Mouse (Mus musculus): Measurements from ENCODE around the gene Tnnt1. TPM values are rescaled to one million over a fixed set of nuclear protein-coding genes. Genes with fewer than 3 reads are reported as not detected.
"Not testable (repeated sequence)": the region's sequence is repeated elsewhere in the genome, so short reads cannot be mapped to it uniquely, and the experiment has no call there.

Tnnt1 gene
- polyA plus RNA-seq, 1 experiment from 2014 or later, result 6.3 TPM

DNA sequence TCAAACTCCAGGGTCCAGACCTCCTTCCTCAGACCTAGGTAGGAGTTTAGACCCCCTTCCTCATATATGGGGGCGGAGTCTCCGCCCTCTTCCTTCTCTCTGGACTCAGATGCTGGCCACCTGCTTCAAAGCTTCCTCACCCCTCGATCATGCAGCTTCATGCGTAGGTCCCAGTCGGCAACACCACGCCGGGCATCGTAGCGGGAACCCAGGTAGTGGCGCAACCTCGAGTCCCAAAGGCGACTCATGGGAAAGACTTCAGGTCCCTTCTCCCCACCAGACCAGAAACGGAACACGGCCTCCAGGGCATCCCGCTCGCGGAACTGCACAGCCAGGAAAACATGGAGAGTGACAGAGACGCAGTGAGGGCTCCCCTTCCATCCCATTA lies 11.1 kb upstream of the Tnnt1 start:
- DNase-seq, result no peak
- 49% methylated on average over 18 of the region's 18 CpGs for WGBS
- Histone ChIP-seq H3K27ac (ENCODE audit: low read depth) (no peak overlapping the region), H3K36me3 (ENCODE audit: insufficient read depth) (no peaks in the 10 kb centered on the region), H3K27me3 (ENCODE audit: insufficient read depth, low read length) (peaks cover 10% of the 10 kb centered on the region), H3K4me2 (peak overlapping the region; percentile 69), H3K9ac (no peak overlapping the region), H3K9me3 (ENCODE audit: low read depth, low read length) (no peaks in the 10 kb centered on the region), H3K4me3 (ENCODE audit: low read depth, low read length) (peak overlapping the region; percentile 30; the same call in 1 of the 2 replicates), H3K4me1 (ENCODE audit: insufficient read depth) (no peaks in the 10 kb centered on the region)
- TF ChIP-seq CTCF (IDR thresholded peaks at IDR 0.05; ENCODE audit: low read depth), result no peak
- no peak for ATAC-seq (ENCODE audit: insufficient read depth)

DNA sequence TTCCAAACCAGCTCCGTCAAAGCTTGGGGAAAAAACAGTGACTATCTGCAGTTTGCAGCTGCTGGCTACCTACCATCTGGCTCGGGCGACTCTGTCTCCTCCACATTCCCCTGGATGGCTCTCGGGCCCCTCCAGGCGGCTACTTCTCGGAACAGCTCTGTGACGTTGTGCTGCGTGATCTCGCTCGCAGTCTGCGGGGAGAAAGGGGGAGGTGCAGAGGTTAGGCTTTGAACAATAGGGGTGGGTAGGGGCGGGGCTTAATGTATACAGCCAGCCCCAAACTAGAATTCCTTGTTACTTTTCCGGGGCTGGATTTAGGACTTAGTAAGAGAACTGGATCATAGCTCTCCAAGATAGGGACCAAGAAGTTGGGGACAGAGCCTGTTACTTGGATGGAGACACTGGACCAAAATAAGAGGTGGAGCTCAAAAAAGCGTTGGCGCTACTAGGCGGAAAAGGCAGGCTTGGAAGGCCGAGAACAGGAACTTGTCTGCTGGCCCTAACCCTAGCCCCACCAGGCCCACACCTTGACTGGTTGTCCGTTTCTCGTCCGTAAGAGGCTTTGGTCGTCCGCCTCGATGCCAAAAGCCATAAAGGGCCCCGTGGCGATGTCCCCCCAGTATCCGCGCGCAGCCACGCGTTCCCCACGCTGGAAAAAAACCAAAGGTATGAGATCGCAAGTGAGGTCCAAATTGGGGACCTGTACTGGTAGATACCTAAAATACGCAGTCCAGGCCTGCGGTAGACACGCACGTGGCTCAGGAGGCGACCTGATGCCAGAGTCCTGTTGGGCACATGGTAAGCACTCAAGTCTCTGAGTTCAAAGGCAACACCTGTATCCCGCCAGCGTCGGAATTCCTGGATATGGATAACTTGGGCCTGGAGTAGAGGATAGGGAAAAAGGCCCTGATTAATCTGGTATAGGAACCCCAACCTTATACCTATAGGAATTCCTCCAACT lies 10.4 kb upstream of the Tnnt1 start:
- ATAC-seq (ENCODE audit: insufficient read depth) (peak; percentile 94), DNase-seq (peak; percentile 97)
- TF ChIP-seq CTCF (IDR thresholded peaks at IDR 0.05; ENCODE audit: low read depth), result peak; percentile 82
- Histone ChIP-seq H3K4me2 (peak overlapping the region; percentile 69), H3K27ac (ENCODE audit: low read depth) (peak overlapping the region; percentile 61; the same call in 1 of the 2 replicates), H3K9ac (peak overlapping the region; percentile 52), H3K27me3 (ENCODE audit: insufficient read depth, low read length) (peaks cover 10% of the 10 kb centered on the region), H3K9me3 (ENCODE audit: low read depth, low read length) (no peaks in the 10 kb centered on the region), H3K4me3 (ENCODE audit: low read depth, low read length) (peak overlapping the region; percentile 30), H3K4me1 (ENCODE audit: insufficient read depth) (no peaks in the 10 kb centered on the region), H3K36me3 (ENCODE audit: insufficient read depth) (no peaks in the 10 kb centered on the region)
- 21% methylated on average over 40 of the region's 40 CpGs for WGBS

DNA sequence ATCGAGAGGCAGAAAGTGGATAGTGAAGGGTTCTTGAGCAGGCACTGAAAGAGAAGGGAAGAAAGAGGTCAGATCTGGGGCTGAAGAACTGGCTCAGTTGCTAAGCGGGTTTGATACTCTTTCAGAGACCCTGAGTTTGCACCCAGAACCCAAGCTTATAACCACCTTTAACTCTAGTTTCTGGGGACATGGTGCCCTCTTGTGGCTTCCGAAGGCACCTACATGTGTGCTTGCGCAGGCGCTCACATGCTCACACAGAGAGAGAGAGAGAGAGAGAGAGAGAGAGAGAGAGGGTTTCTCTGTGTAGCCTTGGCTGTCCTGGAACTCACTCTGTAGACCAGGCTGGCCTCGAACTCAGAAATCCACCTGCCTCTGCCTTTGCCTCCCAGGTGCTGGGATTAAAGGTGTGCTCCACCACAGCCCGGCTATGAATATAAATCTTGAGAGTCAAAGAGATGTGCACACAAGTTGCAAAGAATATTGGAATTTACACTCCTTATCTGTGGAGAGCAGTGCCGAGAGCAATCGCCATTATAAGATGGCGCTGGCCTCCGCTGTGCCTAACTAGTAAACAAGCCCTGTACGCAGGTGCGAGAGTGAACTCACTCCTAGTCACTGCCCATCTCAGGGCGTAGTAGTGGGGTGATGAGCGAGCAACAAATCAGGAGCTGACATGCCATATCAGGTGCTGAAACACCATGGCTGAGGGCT lies 8.2 kb upstream of the Tnnt1 start, which contains the start of gene Tnni3:
TSS of gene Tnni3 (minus strand) at position 18 of the 711 bp plus-strand sequence.
- ATAC-seq (ENCODE audit: insufficient read depth); H3K27ac ChIP-seq (ENCODE audit: low read depth); H3K4me2 ChIP-seq; H3K4me1 ChIP-seq (ENCODE audit: insufficient read depth); H3K9me3 ChIP-seq (ENCODE audit: low read depth, low read length); H3K36me3 ChIP-seq (ENCODE audit: insufficient read depth); H3K9ac ChIP-seq; H3K4me3 ChIP-seq (ENCODE audit: low read depth, low read length): not testable (repeated sequence)
- DNase-seq, result peak; percentile 83
- peak; percentile 76 for TF ChIP-seq CTCF (IDR thresholded peaks at IDR 0.05; ENCODE audit: low read depth)
- 65% methylated on average over 15 of the region's 15 CpGs for WGBS
- H3K27me3 ChIP-seq (ENCODE audit: insufficient read depth, low read length), result peaks cover 10% of the 10 kb centered on the region

DNA sequence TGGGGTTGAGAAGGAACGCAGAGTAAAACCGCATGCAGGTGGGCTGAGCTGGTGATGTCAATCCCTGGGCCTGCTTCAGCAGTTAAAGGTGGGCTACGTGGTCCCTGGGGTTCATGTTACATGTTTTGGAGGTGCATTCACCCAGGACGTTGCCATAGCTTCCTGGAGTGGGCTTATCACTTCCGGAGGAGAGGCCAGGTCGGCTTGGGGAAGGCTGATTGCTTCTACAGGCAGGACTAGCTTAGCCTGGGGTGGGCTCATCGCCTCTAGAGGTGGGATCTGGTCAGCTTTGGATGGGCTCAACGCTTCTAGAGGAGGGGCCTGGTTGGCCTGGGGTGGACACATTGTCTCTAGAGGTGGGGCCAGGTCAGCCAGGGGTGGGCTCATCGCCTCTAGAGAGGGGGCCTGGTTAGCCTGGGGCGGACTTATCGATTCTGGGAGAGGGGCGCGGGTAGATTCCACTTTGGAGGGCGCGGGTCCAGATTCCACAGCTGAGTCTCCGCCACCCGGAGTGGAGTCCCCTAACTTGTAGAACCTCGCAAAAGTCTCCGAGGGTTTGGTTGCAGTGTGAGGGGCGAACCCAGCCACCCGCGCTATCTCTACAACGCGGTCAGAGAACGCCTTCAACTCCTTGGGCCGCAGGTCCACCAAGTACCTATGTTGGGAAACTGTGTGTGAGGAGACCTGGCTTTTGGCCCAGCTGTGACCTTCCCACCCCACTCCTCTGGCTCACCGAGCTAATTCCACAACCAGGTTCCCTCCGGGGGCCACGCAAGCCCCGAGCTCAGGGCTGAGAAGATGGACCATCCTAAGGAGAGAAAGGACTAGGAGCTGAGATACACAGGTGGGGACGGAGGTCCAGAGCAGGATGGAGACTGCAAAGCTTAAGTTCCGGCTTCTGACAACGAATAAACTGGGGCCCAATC lies 7.3 kb upstream of the Tnnt1 start:
- Histone ChIP-seq H3K27me3 (ENCODE audit: insufficient read depth, low read length) (peaks cover 10% of the 10 kb centered on the region), H3K36me3 (ENCODE audit: insufficient read depth) (no peaks in the 10 kb centered on the region), H3K9ac (no peak overlapping the region), H3K27ac (ENCODE audit: low read depth) (no peak overlapping the region), H3K4me3 (ENCODE audit: low read depth, low read length) (no peak overlapping the region), H3K4me2 (no peak overlapping the region), H3K4me1 (ENCODE audit: insufficient read depth) (0 out of 2 replicates have a peak, but pooled peaks cover 3% of the 10 kb centered on the region), H3K9me3 (ENCODE audit: low read depth, low read length) (no peaks in the 10 kb centered on the region)
- DNase-seq (no peak), ATAC-seq (ENCODE audit: insufficient read depth) (no peak)
- no peak for TF ChIP-seq CTCF (IDR thresholded peaks at IDR 0.05; ENCODE audit: low read depth)
- 83% methylated on average over 33 of the region's 33 CpGs for WGBS

DNA sequence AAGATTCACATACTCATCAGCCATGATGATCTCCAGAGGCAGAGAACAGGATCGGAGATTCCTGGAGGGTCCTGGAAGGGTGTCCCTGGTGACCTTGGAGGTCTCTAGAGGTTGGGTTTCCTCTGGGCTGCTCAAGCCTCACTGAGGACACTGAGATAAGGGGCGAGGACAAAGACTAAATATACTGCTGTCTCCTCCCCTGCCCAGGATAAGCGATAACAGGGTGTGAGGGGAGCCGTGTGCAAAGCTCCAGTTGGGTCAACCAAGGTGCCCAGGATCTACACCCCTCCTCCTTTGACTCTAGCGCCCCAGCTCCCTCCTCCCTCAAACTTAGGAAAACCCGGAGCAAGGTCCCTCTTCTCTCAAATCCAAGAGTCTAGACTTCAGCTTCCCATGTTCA lies 6.1 kb upstream of the Tnnt1 start:
- Histone ChIP-seq H3K4me1 (ENCODE audit: insufficient read depth) (0 out of 2 replicates have a peak, but pooled peaks cover 3% of the 10 kb centered on the region), H3K4me2 (no peak overlapping the region), H3K9ac (no peak overlapping the region), H3K9me3 (ENCODE audit: low read depth, low read length) (no peaks in the 10 kb centered on the region), H3K4me3 (ENCODE audit: low read depth, low read length) (no peak overlapping the region), H3K36me3 (ENCODE audit: insufficient read depth) (no peaks in the 10 kb centered on the region), H3K27me3 (ENCODE audit: insufficient read depth, low read length) (peaks cover 3% of the 10 kb centered on the region), H3K27ac (ENCODE audit: low read depth) (no peak overlapping the region; the same call in 1 of the 2 replicates)
- ATAC-seq (ENCODE audit: insufficient read depth) (no peak), DNase-seq (no peak)
- TF ChIP-seq CTCF (IDR thresholded peaks at IDR 0.05; ENCODE audit: low read depth), result no peak
- WGBS, result 74% methylated on average over 6 of the region's 6 CpGs

DNA sequence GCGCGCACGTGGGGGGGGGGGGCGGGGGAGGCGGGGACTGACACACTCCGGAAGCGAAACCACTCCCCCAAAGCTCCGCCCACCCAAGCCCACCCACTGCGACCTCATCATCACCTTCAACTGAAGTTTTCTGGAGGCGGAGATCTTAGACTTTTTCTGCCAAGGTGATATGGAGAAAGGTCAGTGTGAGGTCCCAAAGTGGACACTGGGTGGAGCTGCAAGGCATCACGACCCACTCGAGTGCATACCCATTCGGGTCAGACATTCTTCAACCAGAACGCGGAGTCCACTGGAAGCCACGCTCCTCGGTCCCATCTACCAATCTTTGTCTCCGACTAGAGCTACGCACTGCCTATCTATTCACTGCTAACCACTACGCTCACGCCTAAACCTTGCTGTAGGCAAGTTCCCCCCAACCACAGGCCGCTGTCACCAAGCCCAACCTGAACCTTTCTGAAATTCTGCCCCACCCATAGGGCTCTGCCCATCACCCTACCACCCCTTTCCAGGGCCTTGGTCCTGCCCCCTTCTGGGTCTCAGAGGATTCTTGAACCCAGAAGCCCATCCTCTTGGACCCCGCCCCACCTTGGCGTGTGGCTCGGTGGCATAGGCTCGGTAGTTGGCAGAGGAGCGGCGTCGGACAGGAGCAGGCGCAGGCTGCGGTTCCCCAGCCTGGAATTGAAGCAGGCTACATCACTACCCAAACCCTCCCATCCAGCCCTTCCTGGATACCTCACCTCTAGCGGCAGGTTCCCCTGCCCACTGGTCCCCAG lies 5.2 kb upstream of the Tnnt1 start:
- Histone ChIP-seq H3K27me3 (ENCODE audit: insufficient read depth, low read length) (no peaks in the 10 kb centered on the region), H3K4me1 (ENCODE audit: insufficient read depth) (0 out of 2 replicates have a peak, but pooled peaks cover 3% of the 10 kb centered on the region), H3K4me2 (peak overlapping the region; percentile 58), H3K9ac (peak overlapping the region; percentile 40; the same call in 1 of the 2 replicates), H3K36me3 (ENCODE audit: insufficient read depth) (no peaks in the 10 kb centered on the region), H3K27ac (ENCODE audit: low read depth) (peak overlapping the region; percentile 36; the same call in 1 of the 2 replicates), H3K9me3 (ENCODE audit: low read depth, low read length) (no peaks in the 10 kb centered on the region), H3K4me3 (ENCODE audit: low read depth, low read length) (peak overlapping the region; percentile 24)
- 33% methylated on average over 31 of the region's 32 CpGs for WGBS
- TF ChIP-seq CTCF (IDR thresholded peaks at IDR 0.05; ENCODE audit: low read depth), result peak; percentile 23; the same call in 1 of the 2 replicates
- ATAC-seq (ENCODE audit: insufficient read depth) (no peak), DNase-seq (peak; percentile 43)

Measured in lung, embryonic 14.5 days (tissue).